Mouse (Mus musculus) spleen, adult 18-20 months (tissue): Measurements from ENCODE around the gene Slc22a23.
A peak's percentile ranks its signal among the peaks of the same experiment; 100 is the strongest.

Source experiments
- DNase-seq, 2 experiments: peaks; one replicate each; pipeline ENCODE4 v3.0.0; 2022; ENCODE audit warnings: mixed read lengths in 2 of 2

The Slc22a23 gene

DNA sequence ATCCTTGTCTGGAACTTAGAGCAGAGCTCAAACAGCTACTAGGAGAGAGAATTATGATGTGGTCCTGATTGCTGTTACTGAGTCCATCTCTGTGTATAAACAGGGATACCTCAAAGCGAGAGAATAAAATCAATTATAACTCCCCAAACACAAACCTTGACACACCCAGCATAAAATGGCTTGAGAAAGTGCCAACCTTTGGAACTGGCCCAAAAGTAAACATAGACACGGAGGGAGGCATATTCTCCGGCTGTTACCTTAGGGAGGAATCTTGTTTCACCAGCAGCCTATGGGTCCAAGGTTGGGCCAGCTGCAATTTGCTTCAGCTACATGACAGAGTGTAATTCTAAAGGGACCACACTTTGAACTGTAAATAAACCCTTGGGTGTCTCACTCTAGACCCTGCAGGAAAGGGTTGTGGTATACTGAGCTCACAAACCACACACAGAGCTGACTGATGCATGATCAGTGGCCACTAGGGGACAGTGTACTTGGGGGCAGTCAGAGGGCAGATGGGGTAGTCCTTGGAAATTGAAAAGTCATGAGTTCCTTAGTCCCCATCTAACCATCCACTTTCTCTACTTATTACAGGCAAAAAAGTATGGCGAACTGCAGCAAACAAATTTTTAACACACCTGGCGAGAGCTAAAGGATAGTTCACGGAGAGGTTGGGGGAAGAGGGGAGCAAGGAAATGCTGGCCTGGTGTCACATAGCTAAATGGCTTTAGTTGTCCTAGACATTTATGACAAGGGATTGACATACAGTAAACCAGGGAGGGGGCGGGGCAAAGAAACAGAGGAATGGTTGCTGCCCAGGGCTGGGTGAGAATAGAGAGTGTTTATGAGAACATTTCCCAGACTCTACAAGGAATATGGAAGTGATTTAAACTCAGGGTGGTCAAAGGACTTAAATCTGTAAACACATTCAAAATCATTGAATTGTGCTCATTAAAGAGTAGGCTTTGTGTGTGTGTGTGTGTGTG, 45.3 kb downstream of the Slc22a23 start:
- DNase-seq, result no peak

DNA sequence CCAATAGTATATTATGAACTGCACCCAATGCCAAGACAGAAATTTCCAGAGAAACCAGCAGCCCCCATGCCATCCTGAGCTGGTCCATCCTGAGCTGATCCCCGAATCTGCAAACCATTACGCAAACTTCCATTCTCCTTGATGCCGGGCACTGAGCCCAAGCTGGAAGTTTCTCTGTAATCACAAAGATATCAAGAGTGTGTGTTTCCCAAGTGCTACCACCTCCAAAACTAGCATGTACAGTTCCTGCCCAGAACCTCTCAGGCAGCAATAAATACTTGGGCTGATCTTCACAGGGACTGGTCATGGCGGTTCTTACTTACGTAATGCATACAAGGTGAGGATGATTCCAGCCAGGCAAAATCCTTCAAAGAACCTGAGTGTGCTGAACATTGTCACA, 46.3 kb downstream of the Slc22a23 start:
- DNase-seq, result no peak

DNA sequence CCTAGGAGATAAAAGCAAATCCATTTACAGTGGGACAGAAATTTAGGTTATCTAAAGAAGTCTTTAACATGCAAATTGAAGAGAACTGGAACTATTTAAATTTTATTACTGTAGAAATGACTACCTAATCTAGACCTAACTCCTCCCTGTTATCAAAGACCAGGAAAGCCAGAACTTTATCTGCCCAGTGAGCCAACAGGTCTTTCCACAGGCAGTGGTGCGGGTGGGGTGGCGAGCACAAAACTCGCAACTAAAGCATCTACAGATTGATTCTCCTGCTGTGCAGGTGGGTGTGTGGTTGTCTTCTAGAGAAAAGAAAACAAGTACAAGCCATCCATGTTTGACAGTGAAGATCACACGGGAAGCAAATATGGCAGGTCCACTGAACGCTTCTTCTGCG, 46.9 kb downstream of the Slc22a23 start:
- DNase-seq, result no peak

DNA sequence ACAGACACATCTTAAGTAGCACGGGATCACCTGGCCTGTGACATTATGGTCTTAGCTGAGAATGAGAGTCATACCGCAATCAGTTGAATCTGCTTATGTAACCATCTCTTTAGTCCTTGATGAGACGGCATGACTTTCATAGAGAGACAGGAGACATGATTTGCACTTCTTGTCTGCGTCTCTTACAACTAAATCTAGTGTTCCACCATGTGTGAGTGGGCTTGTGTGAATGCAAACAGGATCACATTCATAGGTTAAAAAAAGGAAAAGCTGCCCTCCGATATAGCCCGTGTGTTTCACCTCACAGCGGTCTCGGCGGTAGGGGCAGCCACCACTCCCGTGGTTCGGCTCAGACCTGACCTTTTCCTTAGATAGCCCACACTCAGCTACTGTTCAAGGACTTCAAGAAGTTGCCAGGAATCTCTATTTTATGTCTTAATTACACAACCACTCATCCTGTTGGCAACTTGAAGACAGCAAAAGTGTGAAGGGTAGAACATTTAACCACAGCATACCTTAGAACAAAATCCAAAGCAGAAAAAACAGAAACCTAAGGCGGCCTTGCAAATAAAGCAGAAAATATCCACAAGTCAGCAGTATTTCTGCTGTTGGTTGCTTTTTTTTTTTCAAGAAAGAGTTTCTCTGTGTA, 49.1 kb downstream of the Slc22a23 start:
- no peak for DNase-seq

DNA sequence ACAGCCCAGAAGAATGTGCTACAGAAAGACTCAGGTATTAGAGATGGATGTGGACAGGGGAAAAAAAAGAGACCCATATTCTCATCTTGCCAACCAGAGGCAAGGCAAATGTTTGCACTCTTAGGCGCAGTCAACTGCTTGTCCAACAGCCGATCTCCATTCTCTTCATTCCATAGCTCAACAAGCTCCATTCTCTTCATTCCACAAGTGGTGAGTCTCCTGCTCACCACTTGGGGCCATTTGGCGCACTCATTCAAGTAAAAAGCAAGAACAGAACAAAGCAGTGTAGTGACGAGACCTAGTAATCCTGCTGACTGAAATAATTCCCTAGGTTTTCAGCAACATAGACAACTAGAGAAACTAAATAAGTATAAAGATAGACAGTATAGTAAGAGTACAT, 50.8 kb downstream of the Slc22a23 start:
- no peak for DNase-seq

DNA sequence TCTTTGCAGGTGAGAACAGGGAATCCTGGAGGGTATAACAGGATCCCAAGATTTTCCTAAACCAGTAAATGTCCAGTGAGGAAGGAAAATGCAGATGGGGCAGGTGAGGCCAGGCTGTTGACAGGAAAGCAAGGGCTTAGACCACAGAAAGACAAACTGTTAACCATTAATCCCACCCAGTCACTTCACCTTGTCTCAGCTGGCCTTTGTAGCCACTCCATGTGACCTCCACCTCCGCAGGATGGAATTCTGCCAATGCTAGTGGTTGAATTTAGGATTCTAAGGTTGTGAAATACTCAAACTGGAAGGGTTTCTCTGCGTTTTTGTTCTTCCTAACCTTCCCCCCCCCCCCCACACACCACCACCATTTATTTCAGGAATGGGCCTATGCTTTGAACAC, 52.9 kb downstream of the Slc22a23 start:
- no peak for DNase-seq

DNA sequence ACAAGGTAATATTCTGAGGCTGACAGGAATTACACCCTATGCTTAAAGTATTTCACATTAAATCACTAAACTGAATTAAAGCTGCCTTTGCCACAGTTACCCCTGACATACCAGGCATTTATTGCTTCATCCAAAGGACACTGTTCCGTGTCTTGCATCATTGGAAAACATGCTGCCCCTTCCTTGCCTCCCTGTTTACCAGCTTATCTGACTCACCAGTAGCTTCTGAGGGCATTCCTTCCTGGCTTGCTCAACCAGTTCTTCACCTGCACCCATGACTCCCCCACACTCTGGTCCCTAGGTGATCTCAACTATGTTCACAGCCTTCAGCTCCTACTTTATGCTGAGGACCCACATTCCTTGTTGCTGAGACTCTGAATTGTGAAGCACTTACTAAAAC, 54.6 kb downstream of the Slc22a23 start:
- no peak for DNase-seq

DNA sequence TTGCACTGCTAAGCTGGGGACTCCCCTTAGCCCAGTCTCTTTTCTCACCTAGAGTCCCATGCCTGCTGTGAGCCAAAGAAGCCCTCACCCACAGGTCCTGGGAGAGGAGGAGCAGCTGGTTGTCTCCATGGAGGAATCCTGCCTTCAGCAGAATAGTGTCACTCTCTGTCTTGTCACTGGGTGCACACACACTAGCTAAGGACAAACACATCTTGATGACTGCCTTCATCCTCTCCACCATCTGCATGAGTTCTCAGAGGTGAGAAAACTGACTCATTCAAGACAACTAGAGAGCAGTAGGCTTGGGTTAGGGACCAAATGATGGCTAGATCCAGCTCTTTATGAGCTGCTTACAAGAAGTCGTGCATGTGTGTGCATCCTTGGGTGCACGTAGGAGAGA, 55.4 kb downstream of the Slc22a23 start:
- peak in 1 of 2 experiments; percentile 3 for DNase-seq

DNA sequence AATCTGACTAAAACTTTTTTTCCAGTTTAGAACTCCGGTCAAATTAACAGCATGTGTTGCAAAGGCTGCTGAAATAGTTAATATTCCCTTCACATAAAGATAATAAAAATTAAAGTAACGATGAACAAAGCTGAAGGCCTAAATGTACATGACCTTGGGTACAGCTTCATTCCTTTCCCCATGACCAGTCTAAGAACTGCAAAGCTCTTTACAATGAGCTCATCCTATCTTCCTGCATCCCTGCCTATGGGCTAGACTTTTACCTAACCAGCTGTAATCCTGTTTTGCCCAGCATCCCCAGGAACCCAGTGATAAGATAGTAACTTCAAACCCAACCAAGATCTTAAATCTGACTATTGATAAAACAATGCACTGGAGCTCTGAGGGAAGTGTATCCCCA, 56.9 kb downstream of the Slc22a23 start:
- DNase-seq, result no peak

DNA sequence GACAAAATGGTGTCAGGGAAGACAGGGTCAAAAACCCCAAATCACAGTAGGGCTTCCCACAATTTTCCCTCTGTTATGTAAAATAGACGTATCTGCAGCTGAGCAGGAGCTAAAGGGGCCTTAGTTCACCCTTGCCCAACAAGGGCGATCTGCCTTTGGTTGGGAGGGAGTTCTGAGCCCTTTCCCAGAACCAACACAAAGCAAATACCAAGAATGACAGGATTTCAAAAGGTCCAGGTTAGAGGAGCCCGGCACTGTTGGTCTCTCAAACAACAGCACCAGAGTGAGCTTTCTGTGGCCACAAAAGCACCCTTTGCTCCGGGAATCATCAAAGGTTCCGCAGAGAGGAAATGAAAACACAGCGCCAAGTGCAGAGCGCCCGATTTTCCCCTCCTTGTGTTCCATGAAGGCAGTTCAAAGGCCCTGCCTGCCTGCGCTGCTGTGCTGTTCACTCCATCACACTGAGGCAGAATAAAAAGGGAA, 57.3 kb downstream of the Slc22a23 start:
- DNase-seq, result no peak

DNA sequence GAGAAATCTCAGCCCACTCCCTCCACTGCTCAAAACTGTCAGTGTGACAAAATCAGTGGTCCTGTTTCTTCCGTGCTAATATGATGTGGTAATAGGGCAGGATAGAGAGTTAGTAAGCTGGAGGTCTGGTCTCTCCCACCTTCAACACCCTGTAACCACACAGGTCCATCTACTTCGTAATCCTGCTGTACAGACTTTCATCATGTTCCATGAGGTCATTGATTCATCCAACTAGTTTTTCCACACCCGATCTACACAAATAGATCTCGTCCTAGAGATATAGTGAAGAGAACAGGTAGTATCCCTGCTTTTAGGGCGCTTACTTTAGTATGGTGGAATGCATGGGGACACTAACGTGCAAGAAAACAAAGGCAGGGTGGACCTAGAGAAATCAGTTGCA, 63.6 kb downstream of the Slc22a23 start:
- no peak for DNase-seq

DNA sequence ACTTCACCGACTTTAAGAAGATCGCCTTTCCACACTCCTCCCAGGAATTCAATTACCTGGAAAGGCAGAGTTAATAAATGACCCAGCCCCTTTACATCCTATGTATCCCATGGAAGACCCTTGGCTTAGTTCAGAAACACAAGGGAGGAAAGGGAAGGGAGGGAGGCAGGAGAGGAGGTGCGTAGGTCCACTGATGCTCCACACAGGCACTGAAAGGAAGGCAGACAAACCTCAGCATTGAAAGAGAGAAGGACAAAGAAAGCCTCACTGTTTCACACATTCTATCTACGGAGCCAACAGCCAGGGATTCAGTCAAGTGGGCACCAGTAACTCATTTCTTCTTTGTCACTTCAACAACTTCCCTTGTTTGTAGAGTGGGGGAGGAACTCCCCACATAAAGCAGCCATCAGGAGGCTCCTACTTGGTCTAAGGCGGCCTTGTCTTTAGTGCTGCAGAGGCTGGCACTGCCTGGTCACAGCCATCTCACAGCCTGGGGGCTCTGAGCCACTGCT, 66.2 kb downstream of the Slc22a23 start:
- DNase-seq, result no peak

DNA sequence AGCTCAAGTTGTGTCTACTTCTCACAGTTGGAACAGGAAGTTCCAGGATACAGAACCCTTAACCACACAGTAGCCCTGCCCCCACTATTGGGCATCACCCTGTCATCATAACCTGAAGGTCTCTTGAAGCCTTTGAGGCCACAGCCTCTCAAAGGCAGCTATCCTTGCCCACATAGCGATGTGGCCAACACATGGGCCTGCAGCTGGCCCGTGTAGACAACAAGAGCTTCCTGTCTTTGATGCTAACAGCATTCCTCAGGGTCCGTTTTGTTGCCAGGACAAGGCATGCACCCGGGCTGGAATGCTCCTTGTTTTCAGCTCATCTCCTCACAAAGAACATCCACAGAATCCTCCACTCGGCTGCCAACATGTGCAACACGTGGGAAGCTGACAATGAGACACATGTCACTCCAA, 66.7 kb downstream of the Slc22a23 start:
- DNase-seq, result no peak

DNA sequence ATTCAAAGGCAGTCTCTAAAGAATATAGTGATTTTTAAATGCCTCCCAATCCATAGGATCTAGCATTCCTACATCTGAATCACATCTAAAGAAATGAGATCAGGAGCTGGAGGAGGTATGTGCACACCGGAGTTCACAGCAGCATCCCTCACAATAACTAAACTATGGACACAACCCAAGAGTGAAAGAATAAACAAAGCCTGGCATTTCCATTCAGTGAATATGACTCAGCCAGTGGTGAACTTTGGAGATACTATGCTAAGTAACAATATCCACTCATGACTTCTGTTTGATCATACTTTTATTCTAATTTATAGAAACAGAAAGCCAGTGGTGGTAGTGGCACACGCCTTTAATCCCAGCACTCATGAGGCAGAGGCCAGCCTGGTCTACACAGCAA, 67.4 kb downstream of the Slc22a23 start:
- DNase-seq, result no peak

DNA sequence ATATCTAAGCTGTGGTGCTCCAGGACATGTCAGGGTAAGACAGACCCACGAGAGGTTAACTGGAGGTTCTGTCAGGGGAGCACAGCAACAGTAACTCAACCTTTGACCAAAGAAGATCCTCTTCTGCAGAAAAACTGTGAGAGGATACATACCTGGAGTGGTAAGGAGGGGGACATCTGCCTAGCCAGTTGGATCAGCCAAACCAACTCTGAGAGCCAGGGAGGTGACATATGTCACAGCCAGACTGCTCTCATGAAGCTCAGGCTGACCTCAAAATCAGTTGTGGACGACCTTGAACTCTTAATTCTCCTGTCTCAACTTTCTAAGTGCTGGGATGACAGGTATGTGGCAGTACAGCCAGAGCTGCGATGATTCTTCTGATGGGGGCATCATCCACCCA, 68.0 kb downstream of the Slc22a23 start:
- no peak for DNase-seq

DNA sequence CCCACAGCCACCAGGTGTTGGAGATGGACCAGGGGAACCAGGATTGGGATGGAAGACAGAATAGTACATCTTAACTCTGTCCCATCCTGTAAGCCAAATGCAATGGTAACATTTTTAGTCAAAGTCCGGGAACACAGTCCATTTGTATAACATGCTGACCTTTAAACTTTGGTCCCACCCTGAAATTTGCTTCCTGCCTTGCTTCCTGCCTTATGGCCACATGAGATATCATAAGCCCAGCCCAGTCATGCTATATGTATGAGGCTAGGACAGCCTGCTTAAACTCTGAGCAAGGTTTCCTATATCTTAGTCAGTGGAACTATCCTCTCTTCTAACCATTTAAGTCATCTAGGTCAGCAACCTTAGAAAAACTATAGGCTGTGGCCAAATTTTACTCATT, 70.1 kb downstream of the Slc22a23 start:
- DNase-seq, result no peak

DNA sequence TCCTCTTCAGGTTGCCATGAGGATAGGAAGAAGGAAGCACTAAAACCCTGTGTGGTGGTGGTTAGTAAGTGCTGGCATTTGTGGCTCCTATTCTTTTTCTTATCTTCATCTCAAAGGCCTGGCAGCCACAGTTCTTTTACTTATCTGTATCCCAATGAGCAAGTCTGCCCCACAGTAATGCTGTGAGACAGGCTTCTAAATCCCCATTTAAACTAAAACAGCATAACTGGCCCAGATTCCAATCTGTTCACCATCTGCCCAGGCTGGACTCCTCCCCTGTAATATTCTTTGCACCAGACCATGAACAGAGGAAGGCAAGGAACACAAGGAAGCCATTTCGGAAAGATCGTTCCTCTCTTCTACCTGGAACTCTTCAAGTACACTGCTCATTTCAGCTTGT, 70.6 kb downstream of the Slc22a23 start:
- no peak for DNase-seq

DNA sequence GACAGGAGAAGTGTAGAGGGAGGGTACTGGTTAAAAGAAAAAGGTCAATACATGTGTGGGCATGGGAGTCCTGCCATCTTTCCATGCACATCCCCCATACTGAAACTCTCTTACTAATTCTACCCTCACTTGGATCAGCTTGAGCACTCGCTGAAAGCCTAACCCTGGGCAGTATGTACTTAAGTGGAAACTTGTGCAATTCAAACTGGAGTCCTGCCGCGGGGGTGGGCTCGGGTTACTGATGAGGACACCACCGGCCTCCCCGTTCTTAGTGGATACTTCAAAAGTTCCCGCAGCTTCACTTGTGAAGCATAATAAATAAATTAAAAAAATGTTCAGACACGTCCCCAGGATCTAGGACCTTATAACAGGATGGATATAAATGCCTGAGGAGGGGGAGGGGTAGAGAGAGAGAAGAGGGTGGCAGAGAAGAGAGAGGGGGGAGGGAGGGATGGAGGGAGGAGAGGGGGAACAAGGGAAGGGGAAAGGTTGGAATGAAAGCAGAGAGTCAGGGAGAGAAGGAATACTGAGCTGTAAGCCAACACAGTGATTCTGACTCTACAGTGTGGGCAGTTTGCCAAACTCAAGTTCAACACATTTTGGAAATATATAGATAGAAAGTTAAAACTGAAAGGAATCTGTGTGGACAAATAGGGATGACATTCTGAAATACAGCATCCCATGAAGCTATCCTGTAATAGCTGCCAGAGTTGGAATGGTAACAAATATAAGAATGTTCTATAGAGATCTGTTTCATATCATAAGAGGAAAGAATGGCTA, 72.5 kb downstream of the Slc22a23 start:
- no peak for DNase-seq

DNA sequence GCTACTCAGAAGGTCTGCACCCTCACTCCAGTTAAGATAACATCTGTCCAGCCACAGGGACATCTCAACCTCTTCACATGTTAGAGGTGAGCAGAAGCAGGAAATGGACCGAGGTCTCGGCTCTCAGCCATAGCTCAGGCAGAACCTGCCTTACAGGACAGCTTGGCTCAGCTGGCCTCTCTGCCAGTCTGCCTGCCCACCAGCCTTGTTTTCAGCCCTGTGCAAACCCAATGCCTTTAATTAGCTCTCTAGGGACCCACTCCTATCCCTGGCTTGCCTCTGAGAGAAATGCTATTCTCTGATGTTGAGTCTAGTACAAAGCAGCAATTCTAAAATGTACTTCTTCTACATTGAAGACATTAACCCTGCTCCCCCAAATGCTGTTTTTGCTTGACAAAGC, 73.3 kb downstream of the Slc22a23 start:
- DNase-seq, result no peak

DNA sequence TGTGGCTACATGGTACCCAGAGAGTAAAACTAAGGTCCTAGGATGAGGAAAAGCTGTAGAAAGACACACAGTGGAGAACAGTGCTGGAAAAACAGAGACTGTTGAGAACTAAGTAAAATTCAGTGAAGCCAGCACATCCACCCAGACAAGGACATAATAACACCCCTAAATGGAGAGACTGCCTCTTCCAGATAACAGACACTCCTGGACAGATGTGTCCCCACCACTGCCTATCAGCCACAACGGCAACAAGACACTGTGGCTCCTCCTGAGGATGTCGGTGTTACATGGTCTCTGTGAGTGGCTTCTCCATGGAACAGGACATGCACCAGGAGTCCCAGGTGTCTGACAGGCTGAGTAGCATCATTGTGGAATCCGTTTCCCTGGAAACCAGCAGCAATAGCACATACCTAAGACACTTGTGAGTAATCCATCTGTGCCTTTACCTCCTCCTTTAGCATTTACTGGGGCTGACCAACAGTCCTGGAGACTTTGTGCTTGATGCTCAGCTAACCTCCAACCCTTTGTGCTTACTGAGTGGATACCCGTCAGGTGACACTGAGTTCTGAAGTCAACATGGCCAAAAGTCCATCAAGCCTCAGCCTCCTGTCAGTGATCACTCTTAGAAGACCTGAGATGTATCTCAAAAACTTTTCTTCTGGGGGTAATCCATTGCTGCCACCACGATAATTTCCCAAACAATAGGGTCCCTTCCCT, 73.9 kb downstream of the Slc22a23 start:
- no peak for DNase-seq

DNA sequence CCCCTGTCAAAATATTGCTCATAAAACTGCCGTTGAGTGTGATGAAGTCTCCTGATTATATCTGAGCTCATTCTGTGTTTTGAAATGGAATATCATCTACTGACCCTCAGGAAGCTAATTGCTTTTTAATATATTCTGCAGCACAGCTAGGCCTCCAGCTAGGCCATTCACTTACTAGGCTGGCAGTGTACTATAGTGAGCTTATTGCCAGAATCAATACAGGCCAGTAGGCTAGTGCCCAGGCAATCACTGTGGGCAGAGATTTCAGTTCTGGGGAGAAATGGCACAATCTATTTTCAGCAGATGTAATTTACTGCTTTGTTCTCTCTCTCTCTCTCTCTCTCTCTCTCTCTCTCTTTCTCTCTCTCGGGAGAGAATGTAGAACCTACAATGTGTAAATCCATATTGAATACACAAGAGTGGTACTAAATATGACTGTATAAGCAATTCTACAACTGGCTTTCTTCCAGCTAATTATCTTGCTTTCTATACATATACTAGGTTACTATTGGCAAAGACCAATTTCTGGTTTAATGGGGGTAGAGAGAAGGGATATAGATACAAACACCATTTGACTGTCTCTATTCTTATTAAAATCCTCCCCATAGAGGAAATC, 75.5 kb downstream of the Slc22a23 start:
- DNase-seq, result no peak
